Mouse (Mus musculus) MEL (cell line): ENCODE results near the gene Nampt. TPM values are rescaled to one million over a fixed set of nuclear protein-coding genes. Genes with fewer than 3 reads are reported as not detected.

Source experiments
- DNase-seq: peaks from one replicate; pipeline ENCODE4 v3.0.0; 2011; ENCODE audit warnings: low read depth, low spot score
- H3K27ac ChIP-seq: 2 replicates; pipeline ENCODE4 v1.5.1; 2012; ENCODE audit warnings: low read depth, mild to moderate bottlenecking, control low read depth, low read length, moderate library complexity; ENCODE audit not compliant: control insufficient read depth
- H3K27me3 ChIP-seq, 2 experiments: fragments of 150-350 bp in 1 of 2; sonication (generic) in 1 of 2; 2 replicates each; pipeline ENCODE4 v1.6.1; 2012; ENCODE audit warnings: low read length in 2 of 2, mild to moderate bottlenecking in 2 of 2, improper control_type of control experiment in 1 of 2, moderate library complexity in 1 of 2; ENCODE audit not compliant: insufficient read depth in 2 of 2, control insufficient read depth in 1 of 2
- H3K36me3 ChIP-seq, 2 experiments: 2 replicates each; pipeline ENCODE4 v1.6.1; 2012 to 2014; ENCODE audit warnings: low read length in 2 of 2, improper control_type of control experiment in 1 of 2, inconsistent platforms in 1 of 2, mild to moderate bottlenecking in 1 of 2; ENCODE audit not compliant: insufficient read depth in 2 of 2, control insufficient read depth in 1 of 2
- H3K4me1 ChIP-seq, 2 experiments: fragments of 150-350 bp in 1 of 2; sonication (generic) in 1 of 2; 2 replicates each; pipeline ENCODE4 v1.6.1; 2012; ENCODE audit warnings: low read length in 2 of 2, improper control_type of control experiment in 1 of 2, mild to moderate bottlenecking in 1 of 2; ENCODE audit not compliant: insufficient read depth in 2 of 2, control insufficient read depth in 1 of 2
- H3K4me3 ChIP-seq, 2 experiments: fragments of 150-350 bp in 1 of 2; sonication (generic) in 1 of 2; 2 replicates each; pipeline ENCODE4 v1.5.1; 2012; ENCODE audit warnings: low read depth in 2 of 2, low read length in 2 of 2, mild to moderate bottlenecking in 2 of 2, moderate library complexity in 2 of 2, control low read depth in 1 of 2, improper control_type of control experiment in 1 of 2; ENCODE audit not compliant: control insufficient read depth in 1 of 2, insufficient read depth in 1 of 2
- H3K79me2 ChIP-seq: 2 replicates; pipeline ENCODE4 v1.6.1; 2012; ENCODE audit warnings: mild to moderate bottlenecking, low read length, moderate library complexity; ENCODE audit not compliant: control insufficient read depth, poor library complexity, insufficient read depth
- H3K9ac ChIP-seq: 2 replicates; pipeline ENCODE4 v1.6.1; 2012; ENCODE audit warnings: low read depth, mild to moderate bottlenecking, control low read depth, low read length, moderate library complexity; ENCODE audit not compliant: control insufficient read depth, poor library complexity, severe bottlenecking
- H3K9me3 ChIP-seq: fragments of 150-350 bp; sonication (generic); replicated peaks from 2 replicates; pipeline ENCODE4 v1.6.1; 2012; ENCODE audit warnings: mild to moderate bottlenecking, low read length, improper control_type of control experiment, moderate library complexity; ENCODE audit not compliant: insufficient read depth
- EP300 ChIP-seq, 2 experiments: IDR thresholded peaks; 2 replicates each; pipeline ENCODE4 v1.6.1; 2011; ENCODE audit warnings: improper control_type of control experiment in 2 of 2, low read length in 2 of 2, low read depth in 1 of 2, mild to moderate bottlenecking in 1 of 2
- GATA1 ChIP-seq: IDR thresholded peaks from 2 replicates; pipeline ENCODE4 v1.6.1; 2011; ENCODE audit warnings: low read depth, low read length, improper control_type of control experiment
- JUND ChIP-seq: IDR thresholded peaks from 2 replicates; pipeline ENCODE4 v1.6.1; 2011; ENCODE audit warnings: low read depth, mild to moderate bottlenecking, improper control_type of control experiment, low read length
- MAFK ChIP-seq: IDR thresholded peaks from 2 replicates; pipeline ENCODE4 v1.6.1; 2011; ENCODE audit warnings: low read depth, mild to moderate bottlenecking, low read length, improper control_type of control experiment, borderline replicate concordance
- MEF2A ChIP-seq: IDR thresholded peaks from 2 replicates; pipeline ENCODE4 v1.6.1; 2014; ENCODE audit warnings: low read depth, mild to moderate bottlenecking, inconsistent platforms, low read length, improper control_type of control experiment; ENCODE audit not compliant: poor library complexity, insufficient replicate concordance, severe bottlenecking; ENCODE audit errors: extremely low read depth
- NELFE ChIP-seq: IDR thresholded peaks from 2 replicates; pipeline ENCODE4 v1.6.1; 2011; ENCODE audit warnings: low read depth, low read length, improper control_type of control experiment
- POLR2A ChIP-seq, 2 experiments: IDR thresholded peaks; 2 replicates each; pipeline ENCODE4 v1.6.1; 2011 to 2012; ENCODE audit warnings: low read length in 2 of 2, mild to moderate bottlenecking in 2 of 2, control low read depth in 1 of 2, improper control_type of control experiment in 1 of 2, low read depth in 1 of 2, moderate library complexity in 1 of 2; ENCODE audit not compliant: control insufficient read depth in 1 of 2, insufficient read depth in 1 of 2, poor library complexity in 1 of 2
- POLR2AphosphoS2 ChIP-seq: IDR thresholded peaks from 2 replicates; pipeline ENCODE4 v1.6.1; 2011; ENCODE audit warnings: low read length, improper control_type of control experiment
- RCOR1 ChIP-seq: IDR thresholded peaks from 2 replicates; pipeline ENCODE4 v1.6.1; 2012; ENCODE audit warnings: low read depth, mild to moderate bottlenecking, inconsistent platforms, low read length, improper control_type of control experiment
- ZMIZ1 ChIP-seq: IDR thresholded peaks from 2 replicates; pipeline ENCODE4 v1.6.1; 2012; ENCODE audit warnings: low read depth, mild to moderate bottlenecking, inconsistent platforms, low read length, improper control_type of control experiment, moderate library complexity
- ZNF384 ChIP-seq: IDR thresholded peaks from 2 replicates; pipeline ENCODE4 v1.6.1; 2012; ENCODE audit warnings: low read depth, mild to moderate bottlenecking, inconsistent platforms, low read length, improper control_type of control experiment
- polyA plus RNA-seq, 2 experiments: library from polyadenylated mRNA; stranded (reverse) in 1 of 2; unstranded in 1 of 2; fragments of >175 nt in 1 of 2; fragments of >200 nt in 1 of 2; gene quantifications; 2 replicates each; pipeline versions ENCODE4 v1.2.1 to v1.2.4; 2012; ENCODE audit warnings: low replicate concordance in 2 of 2, low read depth in 1 of 2; ENCODE audit not compliant: insufficient read length in 2 of 2, insufficient read depth in 1 of 2, missing spikeins in 1 of 2
- total RNA-seq: library from RNA; depleted of rRNA; stranded (reverse); fragments of 300-350 nt; gene quantifications from 2 replicates; pipeline ENCODE4 v1.2.3, GENCODE M21; 2012

Gene Nampt
- total and polyA plus RNA-seq, 3 experiments = 23.0 to 74.6 (median 40.9) TPM

DNA sequence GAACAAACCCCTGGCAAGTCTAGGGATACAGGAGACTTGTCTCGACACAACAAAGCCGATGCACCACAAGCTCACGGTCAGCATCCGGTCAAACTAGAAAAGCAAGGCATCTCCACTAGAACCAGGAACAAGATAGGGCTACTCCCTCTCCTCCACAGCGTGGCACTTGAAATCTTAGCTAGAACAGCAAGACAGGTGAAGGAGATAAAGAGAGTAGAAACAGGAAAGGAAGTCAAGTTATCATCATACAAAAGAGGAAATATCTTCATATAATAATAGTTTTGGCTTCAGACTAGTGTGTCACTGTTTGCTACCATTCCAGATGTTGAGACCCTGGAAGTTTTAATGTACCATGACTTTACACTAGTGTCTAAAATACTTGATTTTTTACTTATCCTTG, 41.5 kb downstream of the Nampt start:
- H3K4me1 ChIP-seq = peaks cover 0 to 11% of the 10 kb centered on the region in 2 experiments; a peak in 2 of 4 replicates
- H3K27ac ChIP-seq = no peak overlapping the region
- no peaks in the 10 kb centered on the region for H3K27me3 ChIP-seq
- no peaks in the 10 kb centered on the region for H3K79me2 ChIP-seq
- H3K9me3 ChIP-seq = no peaks in the 10 kb centered on the region
- peaks cover 0 to 4% of the 10 kb centered on the region in 2 experiments; a peak in 2 of 4 replicates for H3K36me3 ChIP-seq
- H3K9ac ChIP-seq = no peak overlapping the region
- TF ChIP-seq POLR2A (IDR thresholded peaks at IDR 0.05; ENCODE audit: control insufficient read depth in 1 of 2, insufficient read depth in 1 of 2, low read depth in 1 of 2, low read length in 2 of 2, poor library complexity in 1 of 2) = no peak
- TF ChIP-seq MAFK = no peak
- TF ChIP-seq ZNF384 = no peak
- TF ChIP-seq MEF2A = no peak
- TF ChIP-seq NELFE = no peak
- TF ChIP-seq GATA1 = peak; percentile 63; the same call in 1 of the 2 replicates
- peak; percentile 51 to 58 for TF ChIP-seq EP300 (IDR thresholded peaks at IDR 0.05; ENCODE audit: low read depth in 1 of 2, low read length in 2 of 2)
- 0 out of 2 replicates have a peak, but pooled peaks have one; percentile 29 for TF ChIP-seq RCOR1
- TF ChIP-seq ZMIZ1 = no peak
- DNase-seq = peak; percentile 36
- H3K4me3 ChIP-seq = no peak overlapping the region

GRCm38 (mm10) chr12:32870815-32871214, 51.5 kb downstream of the Nampt start:
- TF ChIP-seq EP300 (IDR thresholded peaks at IDR 0.05; ENCODE audit: low read depth in 1 of 2, low read length in 2 of 2) = no peak
- H3K79me2 ChIP-seq = no peaks in the 10 kb centered on the region
- H3K9ac ChIP-seq = no peak overlapping the region
- H3K4me3 ChIP-seq = no peak overlapping the region
- peaks cover 0 to 1% of the 10 kb centered on the region in 2 experiments; a peak in 2 of 4 replicates for H3K27me3 ChIP-seq
- no peaks in the 10 kb centered on the region for H3K4me1 ChIP-seq
- no peaks in the 10 kb centered on the region for H3K9me3 ChIP-seq
- no peaks in the 10 kb centered on the region for H3K36me3 ChIP-seq
- no peak overlapping the region for H3K27ac ChIP-seq
- DNase-seq = no peak

DNA sequence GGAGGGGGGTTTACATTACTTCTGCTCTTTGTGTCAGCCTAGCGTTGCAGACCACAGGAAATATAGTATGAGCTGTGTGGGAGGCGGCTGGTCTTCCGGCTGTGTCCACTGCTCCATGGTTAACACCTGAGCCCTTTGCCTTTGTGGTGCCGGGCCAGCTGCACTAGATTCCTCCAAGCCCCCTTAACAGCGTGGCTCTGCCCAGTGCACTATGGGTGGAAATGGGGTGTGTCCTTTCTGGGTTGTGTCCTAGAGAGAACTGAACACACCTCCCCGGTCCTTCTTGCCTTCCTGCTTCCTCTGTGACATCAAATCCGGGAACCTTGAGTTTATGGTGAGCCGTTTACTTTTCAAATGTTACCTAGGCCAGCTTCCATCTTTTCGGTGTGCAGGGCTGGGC, 58.2 kb downstream of the Nampt start:
- Histone ChIP-seq H3K4me1 (no peaks in the 10 kb centered on the region), H3K9ac (no peak overlapping the region)
- TF ChIP-seq POLR2AphosphoS2 (no peak), RCOR1 (no peak), JUND (no peak)

More for the DNA sequence above, 58.2 kb downstream of the Nampt start:
- Histone ChIP-seq H3K27ac (no peak overlapping the region), H3K79me2 (no peaks in the 10 kb centered on the region), H3K27me3 (no peaks in the 10 kb centered on the region; a peak in 1 of 4 replicates), H3K4me3 (no peak overlapping the region), H3K9me3 (no peaks in the 10 kb centered on the region), H3K36me3 (no peaks in the 10 kb centered on the region)
- no peak for DNase-seq
